Mouse (Mus musculus) spleen, adult 18-20 months (tissue): ENCODE results near the gene Efcab1.
"Not testable (repeated sequence)": the region's sequence is repeated elsewhere in the genome, so short reads cannot be mapped to it uniquely, and the experiment has no call there.

Experiments
- DNase-seq, 2 experiments: peaks; one replicate each; pipeline ENCODE4 v3.0.0; 2022; ENCODE audit warnings: mixed read lengths in 2 of 2

Efcab1 gene

GRCm38 (mm10) chr16:14906393-14907100, at the start of gene Efcab1:
Efcab1 (plus strand) TSS chr16:14906606.
- no peak for DNase-seq

GRCm38 (mm10) chr16:14859443-14859842, 47.0 kb upstream of the Efcab1 start:
- no peak for DNase-seq

- DNase-seq = no peak
These were observed 21.5 kb upstream of the Efcab1 start for GRCm38 (mm10) chr16:14884916-14885315.

DNA sequence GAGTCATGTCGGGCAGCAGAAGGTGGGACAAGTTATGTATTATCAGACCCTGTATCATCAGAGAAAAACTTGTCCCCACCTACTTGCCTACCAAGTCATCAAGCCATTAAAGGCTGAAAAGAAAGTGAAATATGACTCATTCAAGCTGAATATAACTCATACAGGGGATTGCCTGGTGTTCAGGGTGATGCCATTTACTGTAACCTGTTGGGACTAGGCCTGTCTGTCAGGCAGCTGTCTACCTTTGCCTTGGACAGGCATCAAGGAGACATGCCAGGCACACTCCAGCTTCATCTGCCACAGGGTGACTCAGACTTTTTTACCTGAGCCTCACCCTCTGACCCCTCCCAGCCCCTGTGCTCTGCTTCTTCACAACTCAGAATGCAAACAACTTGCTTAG, 21.0 kb upstream of the Efcab1 start:
- no peak for DNase-seq

DNA sequence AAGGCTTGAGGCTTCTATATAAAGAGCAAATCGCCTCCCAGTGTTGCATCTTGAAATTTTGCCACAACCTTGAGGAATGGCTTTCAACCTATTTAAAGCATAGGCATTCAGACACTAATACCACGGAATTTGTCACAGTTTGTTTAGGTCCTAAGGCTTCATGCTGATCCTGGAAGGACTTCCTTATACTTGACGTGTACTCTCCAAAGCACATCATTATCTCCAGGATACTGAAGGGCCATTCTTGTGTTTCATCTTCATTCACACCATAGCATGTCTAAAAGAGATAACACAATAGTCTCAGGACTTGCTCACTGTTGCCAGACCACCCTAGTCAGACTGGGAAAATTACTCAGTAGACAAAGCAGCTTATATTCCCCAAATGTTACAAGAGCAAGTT, 13.9 kb upstream of the Efcab1 start:
- DNase-seq = no peak

- no peak for DNase-seq
These were observed 12.5 kb upstream of the Efcab1 start for GRCm38 (mm10) chr16:14893864-14894263.

GRCm38 (mm10) chr16:14894713-14895112, 11.7 kb upstream of the Efcab1 start:
- DNase-seq = no peak

DNA sequence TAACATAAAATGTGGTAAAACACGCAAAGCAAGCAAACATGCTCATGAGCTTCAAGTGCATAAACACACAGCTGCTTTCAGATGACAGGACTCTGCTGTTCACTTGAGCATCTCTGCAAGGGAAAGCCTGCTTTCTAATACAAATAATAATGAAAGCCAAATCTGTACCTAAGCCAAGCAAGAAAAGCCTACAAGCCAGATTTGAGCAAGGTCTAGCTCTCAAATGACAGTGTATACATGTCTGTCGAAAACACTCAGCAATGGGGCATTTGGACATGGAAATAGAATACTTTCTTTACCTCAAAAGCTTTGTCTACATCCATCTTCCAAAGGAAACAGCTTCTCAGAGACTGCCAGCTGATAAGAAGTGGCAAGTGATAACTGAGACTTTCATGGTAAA, 10.9 kb upstream of the Efcab1 start:
- no peak for DNase-seq

DNA sequence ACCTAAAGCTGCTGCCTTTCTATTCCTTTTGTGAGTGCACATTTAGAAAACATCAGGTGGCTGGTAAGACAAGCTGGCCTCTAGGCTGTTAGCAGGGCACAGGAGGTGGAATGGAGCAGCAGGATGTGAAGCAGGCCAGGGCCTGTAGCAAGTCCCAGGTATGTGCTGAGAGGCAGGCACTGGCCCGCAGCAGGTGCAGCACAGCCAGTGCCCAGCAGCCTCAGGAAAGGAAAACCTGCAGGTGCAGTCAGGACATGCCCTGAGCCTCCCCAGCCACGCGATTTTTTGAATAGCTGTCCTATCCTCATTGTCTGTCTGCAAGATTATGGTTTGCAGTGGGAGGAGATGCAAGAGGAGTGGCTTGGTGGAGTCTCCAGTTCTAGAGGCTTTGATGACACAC, 24.3 kb downstream of the Efcab1 start:
- DNase-seq = not testable (repeated sequence)

GRCm38 (mm10) chr16:14936478-14937166, 30.2 kb downstream of the Efcab1 start:
- DNase-seq = not testable (repeated sequence)

DNA sequence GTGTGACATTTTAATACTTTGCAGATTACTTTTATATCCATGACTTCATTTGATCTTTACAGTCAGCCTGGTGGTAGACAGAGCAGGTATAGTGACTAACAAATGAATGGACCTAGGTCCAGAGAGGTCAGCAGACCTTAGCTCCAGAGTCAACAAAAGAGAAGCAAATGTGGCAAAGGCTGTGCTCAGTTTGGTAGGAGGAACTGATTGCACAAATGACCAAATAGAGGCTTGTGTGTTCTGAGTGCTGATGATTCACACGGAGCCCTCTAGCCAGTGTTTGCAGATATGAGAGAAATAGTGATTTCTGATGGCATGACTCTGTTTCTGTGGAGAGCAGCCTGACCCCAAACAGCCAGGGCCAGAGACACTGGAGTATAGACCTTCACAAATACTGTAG, 33.1 kb downstream of the Efcab1 start:
- DNase-seq = no peak

GRCm38 (mm10) chr16:14939994-14940715, 33.7 kb downstream of the Efcab1 start:
- no peak for DNase-seq

GRCm38 (mm10) chr16:14940898-14941297, 34.5 kb downstream of the Efcab1 start:
- no peak for DNase-seq

- DNase-seq = no peak
These were observed 37.1 kb downstream of the Efcab1 start for GRCm38 (mm10) chr16:14943530-14943929.

GRCm38 (mm10) chr16:14947561-14947960, 41.2 kb downstream of the Efcab1 start:
- not testable (repeated sequence) for DNase-seq

GRCm38 (mm10) chr16:14951894-14952293, 45.5 kb downstream of the Efcab1 start:
- DNase-seq = no peak

DNA sequence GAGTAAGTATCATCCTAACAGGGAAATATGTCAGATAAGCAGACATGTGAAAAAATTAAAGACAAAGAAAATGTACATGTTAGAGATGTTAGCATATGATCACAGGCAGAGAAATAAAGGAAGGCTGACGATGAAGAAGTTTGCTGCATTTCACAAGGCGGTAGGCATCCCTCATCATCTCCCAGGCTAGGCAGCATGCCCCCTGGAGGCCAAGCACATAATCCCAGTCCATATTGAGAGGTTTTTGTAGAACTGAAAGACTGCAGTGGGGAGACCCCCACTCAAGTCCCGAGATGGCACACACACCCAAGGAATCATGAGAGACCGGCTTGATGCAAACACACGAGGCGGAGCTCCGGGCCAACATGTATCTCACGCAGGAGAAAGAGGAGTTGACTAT, 53.3 kb downstream of the Efcab1 start:
- DNase-seq = no peak

GRCm38 (mm10) chr16:14973696-14974095, 67.3 kb downstream of the Efcab1 start:
- no peak for DNase-seq

- no peak for DNase-seq
These were observed 72.8 kb downstream of the Efcab1 start for GRCm38 (mm10) chr16:14979228-14979627.

DNA sequence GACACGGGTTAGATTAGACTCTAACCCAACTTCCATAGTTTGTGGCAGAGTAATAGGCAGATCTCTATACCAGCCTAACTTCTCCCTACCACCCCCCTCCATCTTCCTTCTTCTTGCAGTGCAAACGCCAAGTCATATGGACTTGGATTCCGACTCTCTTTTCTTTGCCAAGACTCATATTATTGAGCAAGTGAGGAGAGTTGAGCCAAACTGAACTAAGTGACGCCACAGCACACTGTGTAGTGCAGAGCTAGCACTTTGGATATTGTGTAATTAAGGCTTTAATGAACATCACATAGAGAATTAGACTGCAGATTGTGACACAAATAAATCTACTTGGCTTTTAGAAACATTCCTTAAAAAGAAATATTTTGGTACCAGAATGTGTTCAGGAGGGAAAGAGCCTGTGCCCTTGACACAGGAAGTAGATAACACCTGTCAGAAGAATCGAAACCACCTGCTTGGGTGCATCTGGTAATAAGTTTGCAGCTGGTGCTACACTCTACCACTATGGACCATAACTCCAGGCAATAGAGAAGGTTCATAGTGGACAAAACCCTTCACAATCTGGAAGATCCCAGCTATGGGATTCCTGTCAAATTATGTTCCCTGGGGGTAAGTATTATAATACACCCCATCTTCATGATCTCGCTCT, 83.3 kb downstream of the Efcab1 start:
- DNase-seq = no peak

- no peak for DNase-seq
These were observed 84.6 kb downstream of the Efcab1 start for GRCm38 (mm10) chr16:14991001-14991400.

- no peak for DNase-seq
These were observed 86.2 kb downstream of the Efcab1 start for GRCm38 (mm10) chr16:14992461-14993107.

GRCm38 (mm10) chr16:15014724-15015123, 108.3 kb downstream of the Efcab1 start:
- no peak for DNase-seq
